Mouse (Mus musculus) forebrain, embryonic 10.5 days (tissue): Measurements from ENCODE around the gene Paxx. TPM values are rescaled to one million over a fixed set of nuclear protein-coding genes. Genes with fewer than 3 reads are reported as not detected.

Source experiments
- DNase-seq: peaks from one replicate; pipeline ENCODE4 v3.0.0-alpha.2; 2017; ENCODE audit warnings: low spot score; ENCODE audit errors: extremely low spot score
- H3K27ac ChIP-seq: fragments of 300-500 bp; sonication (generic); 2 replicates; pipeline ENCODE4 v1.5.1; 2016; ENCODE audit warnings: mild to moderate bottlenecking
- H3K27me3 ChIP-seq: fragments of 300-500 bp; sonication (generic); 2 replicates; pipeline ENCODE4 v1.6.1; 2016; ENCODE audit warnings: mild to moderate bottlenecking; ENCODE audit not compliant: poor library complexity, severe bottlenecking
- H3K36me3 ChIP-seq: fragments of 300-500 bp; sonication (generic); replicated peaks from 2 replicates; pipeline ENCODE4 v1.6.1; 2016; ENCODE audit warnings: mild to moderate bottlenecking, moderate library complexity
- H3K4me1 ChIP-seq: fragments of 300-500 bp; sonication (generic); 2 replicates; pipeline ENCODE4 v1.6.1; 2016
- H3K4me3 ChIP-seq: fragments of 300-500 bp; sonication (generic); 2 replicates; pipeline ENCODE4 v1.5.1; 2016; ENCODE audit warnings: mild to moderate bottlenecking, moderate library complexity
- H3K9me3 ChIP-seq: fragments of 300-500 bp; sonication (generic); 2 replicates; pipeline ENCODE4 v1.6.1; 2016; ENCODE audit warnings: mild to moderate bottlenecking, moderate library complexity
- WGBS: fragments of 180-500 bp; shearing (Covaris S2); methylation state at CpG from one replicate; pipeline ENCODE4 v1.1.7; 2016; 5-methylcytosine and 5-hydroxymethylcytosine counted together
- polyA plus RNA-seq: library from polyadenylated mRNA; unstranded; fragments of >200 nt; fragmentation: Nextera tagmentation; extraction: Ambion mirVana; gene quantifications from 2 replicates; pipeline ENCODE4 v1.2.1, GENCODE M21; 2016

The Paxx gene
- polyA plus RNA-seq, 1 experiment from 2014 or later: 12.4 TPM

- peaks cover 35% of the 10 kb centered on the region for H3K4me1 ChIP-seq
- 65% methylated on average over 6 of the region's 6 CpGs for WGBS
- peaks cover 4% of the 10 kb centered on the region for H3K36me3 ChIP-seq
- H3K9me3 ChIP-seq: no peaks in the 10 kb centered on the region
- H3K4me3 ChIP-seq: no peak overlapping the region; the same call in 1 of the 2 replicates
- no peaks in the 10 kb centered on the region for H3K27me3 ChIP-seq
- peak overlapping the region; percentile 48 for H3K27ac ChIP-seq
- DNase-seq: no peak
These were observed 37.1 kb upstream of the Paxx start for GRCm38 (mm10) chr2:25497846-25498575.

GRCm38 (mm10) chr2:25496462-25496861 is 35.6 kb upstream of the Paxx start:
- peak; percentile 27 for DNase-seq
- no peak overlapping the region for H3K27ac ChIP-seq

DNA sequence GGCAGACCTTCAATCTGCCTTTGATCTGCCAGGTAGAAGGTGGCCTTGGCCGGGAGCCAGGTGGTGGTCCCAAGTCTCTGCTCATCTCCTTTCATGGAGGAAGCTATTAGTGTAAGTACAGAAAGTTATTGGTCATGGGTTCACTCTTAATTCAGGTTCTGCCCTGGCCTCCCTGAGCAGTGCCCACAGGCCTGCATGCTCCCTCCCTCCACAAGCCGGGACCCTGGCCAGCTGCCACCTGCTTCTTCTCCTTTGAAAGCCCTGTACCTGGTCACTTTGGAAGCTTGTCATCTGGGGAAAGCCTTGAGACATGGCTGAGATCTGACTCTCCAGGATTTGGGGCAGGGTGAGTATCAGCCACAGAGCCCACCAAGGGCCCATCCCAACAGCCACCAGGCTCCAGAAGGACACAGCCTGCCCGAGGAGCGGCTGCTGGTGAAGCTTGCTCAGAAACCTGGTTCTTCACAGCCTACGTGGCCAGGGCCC is 32.6 kb upstream of the Paxx start, which contains the start of gene Lcn12:
Gene Lcn12 (minus strand): TSS at position 436 of the 486 bp plus-strand sequence.
- H3K4me3 ChIP-seq: no peak within 1 kb of the TSS

More at GRCm38 (mm10) chr2:25496462-25496861, 35.6 kb upstream of the Paxx start:
- no peak overlapping the region for H3K4me3 ChIP-seq
- 43% methylated on average over 4 of the region's 4 CpGs for WGBS
- no peaks in the 10 kb centered on the region for H3K9me3 ChIP-seq
- no peaks in the 10 kb centered on the region for H3K27me3 ChIP-seq
- H3K36me3 ChIP-seq: no peaks in the 10 kb centered on the region
- H3K4me1 ChIP-seq: peaks cover 26% of the 10 kb centered on the region

DNA sequence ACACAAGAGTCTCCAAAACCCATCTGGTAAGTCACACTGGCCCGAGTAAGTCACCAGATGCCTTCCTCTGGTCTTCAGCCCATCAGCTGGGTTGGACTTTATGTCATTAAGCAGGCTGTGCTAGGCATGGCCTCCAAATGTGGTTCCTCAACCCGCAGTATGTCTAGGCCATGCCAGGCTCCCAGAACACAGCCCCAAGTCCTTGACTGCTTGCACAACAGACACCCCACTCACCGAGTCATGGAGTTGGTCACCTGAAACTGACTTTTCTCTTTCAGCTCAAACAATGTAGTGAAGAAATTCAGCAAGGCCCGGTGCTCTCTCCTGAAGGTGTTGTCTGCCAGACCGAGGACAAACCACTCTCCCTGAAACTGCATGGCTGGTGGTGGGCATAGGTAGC is 32.1 kb upstream of the Paxx start:
- no peaks in the 10 kb centered on the region for H3K27me3 ChIP-seq
- WGBS: 86% methylated on average over 5 of the region's 5 CpGs
- H3K4me1 ChIP-seq: peaks cover 7% of the 10 kb centered on the region
- H3K4me3 ChIP-seq: no peak overlapping the region
- H3K36me3 ChIP-seq: no peaks in the 10 kb centered on the region
- no peaks in the 10 kb centered on the region for H3K9me3 ChIP-seq
- DNase-seq: no peak
- H3K27ac ChIP-seq: no peak overlapping the region

More for the DNA sequence above, 32.6 kb upstream of the Paxx start, which contains the start of gene Lcn12:
- no peaks in the 10 kb centered on the region for H3K36me3 ChIP-seq
- no peaks in the 10 kb centered on the region for H3K27me3 ChIP-seq
- no peaks in the 10 kb centered on the region for H3K9me3 ChIP-seq
- H3K27ac ChIP-seq: no peak within 1 kb of the TSS
- WGBS: 89% methylated on average over 5 of the region's 5 CpGs
- DNase-seq: no peak
- peaks cover 10% of the 10 kb centered on the region for H3K4me1 ChIP-seq

GRCm38 (mm10) chr2:25488671-25489068 is 27.8 kb upstream of the Paxx start:
- Histone ChIP-seq H3K4me3 (no peak overlapping the region), H3K9me3 (no peaks in the 10 kb centered on the region), H3K36me3 (no peaks in the 10 kb centered on the region), H3K27ac (no peak overlapping the region), H3K27me3 (no peaks in the 10 kb centered on the region), H3K4me1 (no peaks in the 10 kb centered on the region)
- WGBS: 85% methylated on average over 7 of the region's 7 CpGs
- no peak for DNase-seq

GRCm38 (mm10) chr2:25487965-25488670 is 27.2 kb upstream of the Paxx start:
- no peak for DNase-seq
- H3K9me3 ChIP-seq: no peaks in the 10 kb centered on the region
- H3K4me1 ChIP-seq: no peaks in the 10 kb centered on the region
- H3K27ac ChIP-seq: no peak overlapping the region
- WGBS: 85% methylated on average over 6 of the region's 6 CpGs
- no peaks in the 10 kb centered on the region for H3K36me3 ChIP-seq
- H3K27me3 ChIP-seq: no peaks in the 10 kb centered on the region
- no peak overlapping the region for H3K4me3 ChIP-seq

DNA sequence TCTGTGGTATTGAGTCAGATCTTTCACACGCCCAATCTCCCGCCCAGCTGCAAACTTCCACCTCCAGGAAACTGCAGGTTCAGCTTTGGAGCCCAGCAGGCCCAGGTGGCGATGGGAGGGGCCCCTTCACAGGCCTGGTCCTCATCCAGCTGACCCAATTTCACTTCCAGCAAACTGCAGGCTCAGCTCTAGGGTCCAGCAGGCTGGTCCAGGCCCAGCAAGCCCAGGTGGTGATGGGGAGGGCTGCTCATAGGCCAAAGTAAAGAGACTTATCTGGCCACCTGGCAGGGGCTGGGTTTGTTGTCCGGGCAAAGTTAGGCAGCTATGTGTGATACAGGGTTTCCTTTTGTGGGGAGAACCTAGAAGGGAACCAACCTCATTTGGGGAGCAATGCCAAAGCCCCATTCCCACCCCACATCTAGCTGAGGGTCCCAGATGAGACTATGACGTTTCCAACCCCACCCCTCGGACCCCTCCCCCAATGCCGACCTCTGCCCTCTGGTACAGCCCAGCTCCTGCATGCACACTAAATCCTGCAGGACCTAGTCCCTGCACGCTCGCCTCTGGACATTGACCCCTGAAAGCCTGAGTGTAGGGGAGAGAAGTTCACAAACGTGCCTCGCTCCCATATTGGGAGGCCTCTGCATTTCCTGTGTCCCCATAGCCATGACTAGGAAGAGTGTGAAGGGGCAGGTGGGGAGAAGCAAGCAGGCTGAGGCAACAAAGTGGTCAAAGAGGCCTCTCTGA is 24.2 kb upstream of the Paxx start:
- no peak for DNase-seq
- Histone ChIP-seq H3K27ac (no peak overlapping the region), H3K36me3 (no peaks in the 10 kb centered on the region), H3K9me3 (no peaks in the 10 kb centered on the region), H3K4me1 (no peaks in the 10 kb centered on the region), H3K4me3 (no peak overlapping the region), H3K27me3 (no peaks in the 10 kb centered on the region)
- WGBS: 75% methylated on average over 11 of the region's 11 CpGs

DNA sequence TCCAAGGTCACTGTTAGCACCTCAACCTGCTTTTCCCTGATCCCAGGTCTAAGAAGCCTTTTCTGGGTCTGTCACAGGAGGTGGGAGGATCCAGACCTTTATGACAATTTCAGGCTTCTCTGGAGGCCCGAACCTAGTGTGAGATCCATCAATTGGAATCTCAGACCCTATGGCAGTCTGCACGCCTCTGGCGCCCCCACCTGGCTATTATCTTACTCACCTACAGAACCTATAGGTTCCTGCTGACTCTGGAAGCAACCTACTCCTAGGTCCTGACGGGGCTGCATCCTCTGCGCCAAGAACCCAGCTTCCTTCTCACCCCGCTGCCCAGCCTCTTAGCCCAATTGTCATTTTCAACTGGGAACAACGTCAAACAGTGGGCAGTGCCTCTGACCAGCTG is 22.1 kb upstream of the Paxx start:
- H3K36me3 ChIP-seq: no peaks in the 10 kb centered on the region
- 28% methylated on average over 7 of the region's 7 CpGs for WGBS
- no peak overlapping the region for H3K27ac ChIP-seq
- H3K4me3 ChIP-seq: no peak overlapping the region
- H3K9me3 ChIP-seq: no peaks in the 10 kb centered on the region
- no peaks in the 10 kb centered on the region for H3K4me1 ChIP-seq
- H3K27me3 ChIP-seq: no peaks in the 10 kb centered on the region
- DNase-seq: no peak

DNA sequence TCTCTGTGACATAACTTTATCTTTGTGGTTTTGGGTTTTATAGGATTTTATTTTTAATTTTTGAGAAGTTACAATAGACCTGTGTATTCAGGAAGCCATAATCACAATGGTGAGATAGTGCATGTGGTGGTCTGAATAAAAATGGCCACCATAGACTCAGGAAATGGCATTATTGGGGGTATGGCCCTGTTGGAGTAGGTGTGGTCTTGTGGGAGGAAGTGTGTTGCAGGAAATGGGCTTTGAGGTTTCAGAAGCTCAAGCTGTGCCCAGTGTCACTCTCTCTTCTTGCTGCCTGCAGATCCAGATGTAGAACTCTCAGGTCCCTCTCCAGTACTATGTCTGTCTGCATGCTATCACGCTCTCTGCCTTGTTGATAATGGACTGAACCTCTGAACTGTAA is 19.6 kb upstream of the Paxx start:
- Histone ChIP-seq H3K36me3 (no peaks in the 10 kb centered on the region), H3K4me1 (no peaks in the 10 kb centered on the region), H3K4me3 (no peak overlapping the region), H3K9me3 (no peaks in the 10 kb centered on the region), H3K27me3 (no peaks in the 10 kb centered on the region), H3K27ac (no peak overlapping the region)
- DNase-seq: no peak
- WGBS: 97% methylated on average over 1 of the region's 1 CpGs

DNA sequence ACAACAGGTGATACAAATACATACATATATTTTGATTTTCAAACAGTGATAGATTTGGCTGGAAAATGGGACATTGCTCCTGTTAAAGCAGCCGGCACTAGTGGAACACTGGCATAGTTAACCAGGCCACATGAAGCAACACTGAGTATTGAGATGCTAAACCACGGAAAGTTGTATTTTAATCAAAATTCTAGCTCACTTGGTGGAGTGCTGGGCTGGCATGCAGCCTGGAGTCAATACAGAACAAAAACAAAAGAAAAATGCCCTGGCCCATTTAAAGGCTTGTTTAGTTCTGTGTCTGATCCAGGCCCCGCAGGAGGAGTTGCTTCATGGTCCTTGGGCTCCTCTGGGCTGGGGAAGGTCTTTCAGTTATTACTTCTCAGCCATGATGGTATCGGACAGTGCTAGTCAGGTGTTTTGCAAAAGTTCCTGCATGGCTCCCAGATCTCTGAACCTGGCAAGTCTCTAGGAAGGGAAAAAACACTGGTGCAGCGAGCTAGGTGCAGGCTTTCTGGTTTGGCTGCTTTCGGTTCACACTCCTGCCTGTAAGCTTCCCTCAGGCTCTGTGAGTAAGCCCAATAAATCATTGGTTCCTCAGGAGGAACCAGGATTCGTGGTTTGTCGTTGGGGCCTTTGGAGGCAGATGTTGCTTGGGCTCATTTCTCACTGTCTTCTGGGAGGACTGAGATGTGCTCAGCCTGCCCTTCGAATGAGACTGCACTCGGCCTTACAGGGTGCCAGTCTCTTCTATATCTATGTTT is 18.8 kb upstream of the Paxx start:
- DNase-seq: no peak
- H3K4me1 ChIP-seq: no peaks in the 10 kb centered on the region
- no peaks in the 10 kb centered on the region for H3K9me3 ChIP-seq
- no peak overlapping the region for H3K4me3 ChIP-seq
- no peaks in the 10 kb centered on the region for H3K36me3 ChIP-seq
- no peaks in the 10 kb centered on the region for H3K27me3 ChIP-seq
- 82% methylated on average over 10 of the region's 10 CpGs for WGBS
- no peak overlapping the region for H3K27ac ChIP-seq

- WGBS: 87% methylated on average over 3 of the region's 3 CpGs
- Histone ChIP-seq H3K27ac (no peak overlapping the region), H3K4me1 (no peaks in the 10 kb centered on the region), H3K27me3 (no peaks in the 10 kb centered on the region), H3K4me3 (no peak overlapping the region), H3K36me3 (no peaks in the 10 kb centered on the region), H3K9me3 (no peaks in the 10 kb centered on the region)
- no peak for DNase-seq
These were observed 17.2 kb upstream of the Paxx start for GRCm38 (mm10) chr2:25477967-25478675.

DNA sequence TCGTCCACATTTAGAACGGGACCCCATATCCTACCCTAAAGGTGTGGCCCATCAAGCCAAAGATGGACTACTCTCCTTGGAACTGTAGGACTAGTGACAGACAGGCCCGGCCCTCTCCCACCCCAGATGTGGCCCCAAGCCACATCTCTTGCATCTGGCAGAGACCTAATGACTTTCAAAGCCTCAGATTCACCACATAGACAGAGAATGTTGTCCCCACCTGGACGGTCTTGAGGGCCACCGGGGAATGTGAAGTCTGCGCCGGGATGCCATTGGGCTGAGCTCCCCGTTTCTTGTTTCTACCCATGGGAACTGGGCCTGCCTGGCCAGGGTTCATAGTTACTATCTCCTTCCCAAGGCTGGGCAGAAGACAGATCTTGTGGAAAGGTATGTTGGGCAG is 16.6 kb upstream of the Paxx start:
- no peak for DNase-seq
- H3K4me3 ChIP-seq: no peak overlapping the region
- H3K27me3 ChIP-seq: no peaks in the 10 kb centered on the region
- no peaks in the 10 kb centered on the region for H3K4me1 ChIP-seq
- WGBS: 92% methylated on average over 8 of the region's 8 CpGs
- no peak overlapping the region for H3K27ac ChIP-seq
- no peaks in the 10 kb centered on the region for H3K9me3 ChIP-seq
- H3K36me3 ChIP-seq: no peaks in the 10 kb centered on the region
